Mouse (Mus musculus) kidney, embryonic 16.5 days (tissue): ENCODE measurements around the gene Slc25a5. TPM values are rescaled to one million over a fixed set of nuclear protein-coding genes. Genes with fewer than 3 reads are reported as not detected.

Experiments
- polyA plus RNA-seq: library from polyadenylated mRNA; unstranded; fragments of >200 nt; fragmentation: Nextera tagmentation; extraction: Ambion mirVana; gene quantifications from 2 replicates; pipeline ENCODE4 v1.2.1, GENCODE M21; 2015

The Slc25a5 gene
- polyA plus RNA-seq, 1 experiment from 2014 or later: 964 TPM

Other genes starting within 250 kb of the Slc25a5 start
- gene Pgrmc1, start 197.4 kb upstream of the Slc25a5 start, polyA plus RNA-seq: 304 and 318 TPM in 2 replicates
- gene Akap17b, start 150.3 kb upstream of the Slc25a5 start, polyA plus RNA-seq: 3.3 and 3.4 TPM in 2 replicates
- 2.9 and 3.3 TPM in 2 replicates for gene Slc25a43, start 52.0 kb upstream of the Slc25a5 start, polyA plus RNA-seq
- 116 and 118 TPM in 2 replicates for gene Ube2a, start 78.2 kb downstream of the Slc25a5 start, polyA plus RNA-seq
- 29.5 and 33.9 TPM in 2 replicates for gene C330007P06Rik, start 78.5 kb downstream of the Slc25a5 start, polyA plus RNA-seq
- gene Nkrf, start 107.2 kb downstream of the Slc25a5 start, polyA plus RNA-seq: 1.2 and 1.4 TPM in 2 replicates
- 21.5 and 23.5 TPM in 2 replicates for gene Sept6, start 196.1 kb downstream of the Slc25a5 start, polyA plus RNA-seq